Mouse (Mus musculus): ENCODE measurements at regions not wholly inside any gene's neighbourhood (a gene's known extent, or its start where the extent isn't known, plus 50 kb on each side); places are given as distances from the start of the nearest gene placed in this dataset.

DNA sequence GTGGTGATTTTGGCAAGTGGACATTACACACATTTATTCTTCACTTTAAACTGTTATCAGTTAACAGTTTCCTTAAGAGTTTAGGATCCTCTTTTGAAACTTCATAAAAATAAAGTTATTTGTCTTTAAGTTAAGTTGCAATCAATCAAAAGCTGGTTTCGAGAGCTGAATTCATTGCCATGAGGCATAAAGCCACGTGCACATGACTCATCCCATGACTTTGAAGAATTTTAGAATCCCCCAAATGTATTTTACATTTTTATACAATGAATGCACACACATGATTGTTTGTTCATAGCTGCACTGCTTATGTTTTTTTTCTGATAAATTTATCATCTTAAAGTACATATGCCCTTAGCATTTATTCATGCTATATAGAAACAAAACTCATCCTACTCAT is 1039.1 kb downstream of the Slc22a22 start:
- TF ChIP-seq CTCF (IDR thresholded peaks at IDR 0.05) (no peak), EP300 (IDR thresholded peaks at IDR 0.05) (no peak)

Measured in lung, postnatal 0 days (tissue).